ENCODE assay signal across 9 mouse cellular contexts in genomic region chr10:127191191-127192056, GRCm38 (mm10). TPM values are rescaled to one million over a fixed set of nuclear protein-coding genes. Genes with fewer than 3 reads are reported as not detected.
A peak's percentile ranks its signal among the peaks of the same experiment; 100 is the strongest.
DNase-seq lines count a peak whose midpoint lies in the region; ATAC-seq and TF ChIP-seq lines count a peak whose summit lies in the region.
"Had no signal": no experiment of that assay in that cellular context is flagged by ENCODE, and none has a peak within 500 bp of the region (broad histone marks: within the 10 kb centered on the region; RNA-seq: fewer than 3 reads in every experiment).

No protein-coding gene starts in this region.

- no peak for TF ChIP-seq CTCF in heart, postnatal 0 days (IDR thresholded peaks at IDR 0.05; ENCODE audit: low read depth)

- no peak overlapping the region for H3K4me3 ChIP-seq in heart, embryonic 13.5 days
- no peak overlapping the region for H3K4me3 ChIP-seq in midbrain, embryonic 11.5 days (ENCODE audit: low read depth, low read length)
- no peak overlapping the region for H3K4me3 ChIP-seq in midbrain, embryonic 14.5 days (replicated peaks; ENCODE audit: low read depth, low read length)
- H3K4me3 ChIP-seq in heart, postnatal 0 days (ENCODE audit: low read depth, low read length), result no peak overlapping the region
- H3K4me3 ChIP-seq in stomach, embryonic 16.5 days (replicated peaks; ENCODE audit: low read length), result no peak overlapping the region

- no peak for ATAC-seq in heart, embryonic 13.5 days (ENCODE audit: extremely low read depth, insufficient number of reproducible peaks, low FRiP score, low TSS enrichment)
- ATAC-seq in midbrain, embryonic 11.5 days (ENCODE audit: low FRiP score), result no peak
- ATAC-seq in midbrain, embryonic 14.5 days (ENCODE audit: low FRiP score, low TSS enrichment), result no peak
- no peak for ATAC-seq in heart, postnatal 0 days (ENCODE audit: insufficient read depth, low read depth)
- no peak for ATAC-seq in stomach, embryonic 16.5 days (ENCODE audit: insufficient read depth, low FRiP score)
- ATAC-seq: intestine, embryonic 16.5 days had no signal

- 56% methylated on average over 19 of the region's 19 CpGs for WGBS in heart, embryonic 13.5 days
- 76% methylated on average over 19 of the region's 19 CpGs for WGBS in midbrain, embryonic 11.5 days
- WGBS in midbrain, embryonic 14.5 days, result 75% methylated on average over 19 of the region's 19 CpGs
- 59% methylated on average over 19 of the region's 19 CpGs for WGBS in heart, postnatal 0 days
- WGBS in stomach, embryonic 16.5 days, result 78% methylated on average over 19 of the region's 19 CpGs

- H3K36me3 ChIP-seq in heart, embryonic 13.5 days, result peaks cover 33% of the 10 kb centered on the region
- peaks cover 7% of the 10 kb centered on the region; the same call in 1 of the 2 replicates for H3K36me3 ChIP-seq in midbrain, embryonic 11.5 days (ENCODE audit: control insufficient read depth, insufficient read depth, low read length)
- H3K36me3 ChIP-seq in midbrain, embryonic 14.5 days (ENCODE audit: control insufficient read depth, insufficient read depth, low read length), result peaks cover 29% of the 10 kb centered on the region
- no peaks in the 10 kb centered on the region for H3K36me3 ChIP-seq in heart, postnatal 0 days (replicated peaks; ENCODE audit: control insufficient read depth, insufficient read depth, low read length)
- peaks cover 6% of the 10 kb centered on the region; the same call in 1 of the 2 replicates for H3K36me3 ChIP-seq in stomach, embryonic 16.5 days (ENCODE audit: control insufficient read depth, insufficient read depth, low read length)

- no peaks in the 10 kb centered on the region for H3K9me3 ChIP-seq in heart, embryonic 13.5 days
- H3K9me3 ChIP-seq in midbrain, embryonic 11.5 days (ENCODE audit: control insufficient read depth, low read length), result no peaks in the 10 kb centered on the region
- H3K9me3 ChIP-seq in midbrain, embryonic 14.5 days (ENCODE audit: control insufficient read depth, low read length), result no peaks in the 10 kb centered on the region
- H3K9me3 ChIP-seq in heart, postnatal 0 days (replicated peaks; ENCODE audit: control insufficient read depth, low read length), result no peaks in the 10 kb centered on the region
- 0 out of 2 replicates have a peak, but pooled peaks cover 3% of the 10 kb centered on the region for H3K9me3 ChIP-seq in stomach, embryonic 16.5 days (replicated peaks; ENCODE audit: control insufficient read depth, low read length)

- no peak for DNase-seq in heart, adult 18-20 months
- peak; percentile 84 for DNase-seq in midbrain, embryonic 11.5 days (ENCODE audit: low spot score, missing footprints)
- DNase-seq in midbrain, embryonic 14.5 days, result no peak
- no peak for DNase-seq in heart, postnatal 0 days (ENCODE audit: low spot score)
- no peak for DNase-seq in kidney, postnatal 14 days
- DNase-seq: lung, postnatal 4 days had no signal

- no peak overlapping the region for H3K9ac ChIP-seq in heart, embryonic 13.5 days
- H3K9ac ChIP-seq in midbrain, embryonic 11.5 days (ENCODE audit: low read length), result no peak overlapping the region
- H3K9ac ChIP-seq in midbrain, embryonic 14.5 days (replicated peaks; ENCODE audit: low read length), result no peak overlapping the region
- no peak overlapping the region for H3K9ac ChIP-seq in heart, postnatal 0 days (replicated peaks; ENCODE audit: low read depth, low read length)
- H3K9ac ChIP-seq in stomach, embryonic 16.5 days (ENCODE audit: low read length), result no peak overlapping the region

- H3K27me3 ChIP-seq in heart, embryonic 13.5 days (replicated peaks), result 0 out of 2 replicates have a peak, but pooled peaks cover 6% of the 10 kb centered on the region
- no peaks in the 10 kb centered on the region for H3K27me3 ChIP-seq in midbrain, embryonic 11.5 days (ENCODE audit: control insufficient read depth, insufficient read depth, low read length)
- H3K27me3 ChIP-seq in midbrain, embryonic 14.5 days (ENCODE audit: control insufficient read depth, insufficient read depth, low read length), result no peaks in the 10 kb centered on the region
- H3K27me3 ChIP-seq in heart, postnatal 0 days (ENCODE audit: control insufficient read depth, insufficient read depth, low read length), result peaks cover 6% of the 10 kb centered on the region
- no peaks in the 10 kb centered on the region for H3K27me3 ChIP-seq in stomach, embryonic 16.5 days (ENCODE audit: control insufficient read depth, insufficient read depth, low read length)

- no peak for TF ChIP-seq EP300 in heart, postnatal 0 days (IDR thresholded peaks at IDR 0.05; ENCODE audit: low read depth)

- H3K4me1 ChIP-seq in heart, embryonic 13.5 days, result peaks cover 66% of the 10 kb centered on the region
- H3K4me1 ChIP-seq in midbrain, embryonic 11.5 days (ENCODE audit: control insufficient read depth, insufficient read depth, low read length), result peaks cover 37% of the 10 kb centered on the region
- peaks cover 41% of the 10 kb centered on the region for H3K4me1 ChIP-seq in midbrain, embryonic 14.5 days (ENCODE audit: control insufficient read depth, insufficient read depth, low read length)
- peaks cover 20% of the 10 kb centered on the region for H3K4me1 ChIP-seq in heart, postnatal 0 days (ENCODE audit: control insufficient read depth, insufficient read depth)
- H3K4me1 ChIP-seq in stomach, embryonic 16.5 days (ENCODE audit: control insufficient read depth, insufficient read depth, low read length), result peaks cover 32% of the 10 kb centered on the region

- peak overlapping the region; percentile 50 for H3K27ac ChIP-seq in heart, embryonic 13.5 days (replicated peaks)
- no peak overlapping the region for H3K27ac ChIP-seq in midbrain, embryonic 11.5 days (ENCODE audit: low read depth, low read length)
- H3K27ac ChIP-seq in midbrain, embryonic 14.5 days (replicated peaks; ENCODE audit: low read depth, low read length), result no peak overlapping the region
- peak overlapping the region; percentile 28 for H3K27ac ChIP-seq in heart, postnatal 0 days (ENCODE audit: low read depth)
- H3K27ac ChIP-seq in stomach, embryonic 16.5 days (ENCODE audit: low read length), result peak overlapping the region; percentile 96

- peak overlapping the region; percentile 98; the same call in 1 of the 2 replicates for H3K4me2 ChIP-seq in heart, embryonic 13.5 days
- no peak overlapping the region for H3K4me2 ChIP-seq in midbrain, embryonic 11.5 days
- no peak overlapping the region for H3K4me2 ChIP-seq in midbrain, embryonic 14.5 days (ENCODE audit: low read length)
- no peak overlapping the region for H3K4me2 ChIP-seq in heart, postnatal 0 days (ENCODE audit: low read depth, low read length)
- H3K4me2 ChIP-seq in stomach, embryonic 16.5 days (ENCODE audit: low read depth, low read length), result peak overlapping the region; percentile 90; the same call in 1 of the 2 replicates

RNA-seq across cellular contexts. Expression of gene Arhgef25, which starts 1.5 kb away (rescaled TPM):
- 21.4 and 21.6 TPM in 2 replicates for polyA plus RNA-seq in heart, embryonic 13.5 days (2015; fragmentation: Nextera tagmentation; extraction: Ambion mirVana)
- total RNA-seq in heart, adult 18-20 months (2021), result 10 to 100 TPM in 1 of 2 experiments, 1 to 10 TPM in 1; 8.9 to 10.1 TPM
- 25.8 and 28.2 TPM in 2 replicates for polyA plus RNA-seq in midbrain, embryonic 11.5 days (2014; fragmentation: Nextera tagmentation; extraction: Ambion mirVana)
- 19.0 and 19.6 TPM in 2 replicates for polyA plus RNA-seq in midbrain, embryonic 14.5 days (2014; fragmentation: Nextera tagmentation; extraction: Ambion mirVana)
- 20.8 and 44.2 TPM in 2 replicates for total RNA-seq in heart, postnatal 0 days (2014; rRNA removed; ENCODE audit: low replicate concordance)
- polyA plus RNA-seq in heart, postnatal 0 days (2015; fragmentation: Nextera tagmentation; extraction: Ambion mirVana), result 10.0 and 13.8 TPM in 2 replicates
- 71.3 and 77.0 TPM in 2 replicates for polyA plus RNA-seq in stomach, embryonic 16.5 days (2015; fragmentation: Nextera tagmentation; extraction: Ambion mirVana)

RNA-seq across cellular contexts. Expression of gene Dtx3, which starts 4.1 kb away (rescaled TPM):
- polyA plus RNA-seq in heart, embryonic 13.5 days (2015; fragmentation: Nextera tagmentation; extraction: Ambion mirVana), result 65.2 and 67.7 TPM in 2 replicates
- 10 to 100 TPM; 18.1 to 21.2 TPM for total RNA-seq in heart, adult 18-20 months (2021)
- 130 and 138 TPM in 2 replicates for polyA plus RNA-seq in midbrain, embryonic 11.5 days (2014; fragmentation: Nextera tagmentation; extraction: Ambion mirVana)
- polyA plus RNA-seq in midbrain, embryonic 14.5 days (2014; fragmentation: Nextera tagmentation; extraction: Ambion mirVana), result 219 and 244 TPM in 2 replicates
- total RNA-seq in heart, postnatal 0 days (2014; rRNA removed; ENCODE audit: low replicate concordance), result 44.4 and 64.1 TPM in 2 replicates
- 28.8 and 30.0 TPM in 2 replicates for polyA plus RNA-seq in heart, postnatal 0 days (2015; fragmentation: Nextera tagmentation; extraction: Ambion mirVana)
- 68.6 and 79.4 TPM in 2 replicates for polyA plus RNA-seq in stomach, embryonic 16.5 days (2015; fragmentation: Nextera tagmentation; extraction: Ambion mirVana)

RNA-seq across cellular contexts. Expression of gene Slc26a10, which starts 11.0 kb away (rescaled TPM):
- 18.0 and 21.5 TPM in 2 replicates for polyA plus RNA-seq in heart, embryonic 13.5 days (2015; fragmentation: Nextera tagmentation; extraction: Ambion mirVana)
- 1 to 10 TPM; 8.0 to 9.2 TPM for total RNA-seq in heart, adult 18-20 months (2021)
- polyA plus RNA-seq in midbrain, embryonic 11.5 days (2014; fragmentation: Nextera tagmentation; extraction: Ambion mirVana), result 0.51 and 0.58 TPM in 2 replicates
- polyA plus RNA-seq in midbrain, embryonic 14.5 days (2014; fragmentation: Nextera tagmentation; extraction: Ambion mirVana), result 0.58 and 0.66 TPM in 2 replicates
- 51.0 and 61.2 TPM in 2 replicates for total RNA-seq in heart, postnatal 0 days (2014; rRNA removed; ENCODE audit: low replicate concordance)
- 22.8 and 23.3 TPM in 2 replicates for polyA plus RNA-seq in heart, postnatal 0 days (2015; fragmentation: Nextera tagmentation; extraction: Ambion mirVana)
- 1.2 and 1.4 TPM in 2 replicates for polyA plus RNA-seq in stomach, embryonic 16.5 days (2015; fragmentation: Nextera tagmentation; extraction: Ambion mirVana)

RNA-seq across cellular contexts. Expression of gene Pip4k2c, which starts 20.0 kb away (rescaled TPM):
- polyA plus RNA-seq in heart, embryonic 13.5 days (2015; fragmentation: Nextera tagmentation; extraction: Ambion mirVana), result 23.2 and 23.8 TPM in 2 replicates
- 10 to 100 TPM; 30.3 to 30.8 TPM for total RNA-seq in heart, adult 18-20 months (2021)
- polyA plus RNA-seq in midbrain, embryonic 11.5 days (2014; fragmentation: Nextera tagmentation; extraction: Ambion mirVana), result 10.3 and 11.4 TPM in 2 replicates
- polyA plus RNA-seq in midbrain, embryonic 14.5 days (2014; fragmentation: Nextera tagmentation; extraction: Ambion mirVana), result 12.5 and 14.6 TPM in 2 replicates
- 22.4 and 23.7 TPM in 2 replicates for total RNA-seq in heart, postnatal 0 days (2014; rRNA removed; ENCODE audit: low replicate concordance)
- polyA plus RNA-seq in heart, postnatal 0 days (2015; fragmentation: Nextera tagmentation; extraction: Ambion mirVana), result 24.7 and 25.0 TPM in 2 replicates
- 33.5 and 34.4 TPM in 2 replicates for polyA plus RNA-seq in stomach, embryonic 16.5 days (2015; fragmentation: Nextera tagmentation; extraction: Ambion mirVana)

RNA-seq across cellular contexts. Expression of gene B4galnt1, which starts 26.4 kb away (rescaled TPM):
- 1.2 and 1.7 TPM in 2 replicates for polyA plus RNA-seq in heart, embryonic 13.5 days (2015; fragmentation: Nextera tagmentation; extraction: Ambion mirVana)
- total RNA-seq in heart, adult 18-20 months (2021), result 1 to 10 TPM; 1.8 to 7.9 TPM
- 8.1 and 9.4 TPM in 2 replicates for polyA plus RNA-seq in midbrain, embryonic 11.5 days (2014; fragmentation: Nextera tagmentation; extraction: Ambion mirVana)
- 66.8 and 74.1 TPM in 2 replicates for polyA plus RNA-seq in midbrain, embryonic 14.5 days (2014; fragmentation: Nextera tagmentation; extraction: Ambion mirVana)
- total RNA-seq in heart, postnatal 0 days (2014; rRNA removed; ENCODE audit: low replicate concordance), result 2.3 and 7.7 TPM in 2 replicates
- 0.72 and 0.82 TPM in 2 replicates for polyA plus RNA-seq in heart, postnatal 0 days (2015; fragmentation: Nextera tagmentation; extraction: Ambion mirVana)
- polyA plus RNA-seq in stomach, embryonic 16.5 days (2015; fragmentation: Nextera tagmentation; extraction: Ambion mirVana), result 29.3 and 34.3 TPM in 2 replicates

Comparison
In these comparisons a context has a peak if more than half of its experiments do, and no peak if none do; other contexts are left out.
1. H3K4me2 ChIP-seq: peak in heart, embryonic 13.5 days (single experiment) and stomach, embryonic 16.5 days (single experiment); none in midbrain, embryonic 11.5 days (single experiment), midbrain, embryonic 14.5 days (single experiment) and heart, postnatal 0 days (single experiment).
2. H3K27ac ChIP-seq: peak in heart, embryonic 13.5 days (single experiment), heart, postnatal 0 days (single experiment) and stomach, embryonic 16.5 days (single experiment); none in midbrain, embryonic 11.5 days (single experiment) and midbrain, embryonic 14.5 days (single experiment).